Mouse (Mus musculus): ENCODE data around the gene Kif2c.

The Kif2c gene

DNA sequence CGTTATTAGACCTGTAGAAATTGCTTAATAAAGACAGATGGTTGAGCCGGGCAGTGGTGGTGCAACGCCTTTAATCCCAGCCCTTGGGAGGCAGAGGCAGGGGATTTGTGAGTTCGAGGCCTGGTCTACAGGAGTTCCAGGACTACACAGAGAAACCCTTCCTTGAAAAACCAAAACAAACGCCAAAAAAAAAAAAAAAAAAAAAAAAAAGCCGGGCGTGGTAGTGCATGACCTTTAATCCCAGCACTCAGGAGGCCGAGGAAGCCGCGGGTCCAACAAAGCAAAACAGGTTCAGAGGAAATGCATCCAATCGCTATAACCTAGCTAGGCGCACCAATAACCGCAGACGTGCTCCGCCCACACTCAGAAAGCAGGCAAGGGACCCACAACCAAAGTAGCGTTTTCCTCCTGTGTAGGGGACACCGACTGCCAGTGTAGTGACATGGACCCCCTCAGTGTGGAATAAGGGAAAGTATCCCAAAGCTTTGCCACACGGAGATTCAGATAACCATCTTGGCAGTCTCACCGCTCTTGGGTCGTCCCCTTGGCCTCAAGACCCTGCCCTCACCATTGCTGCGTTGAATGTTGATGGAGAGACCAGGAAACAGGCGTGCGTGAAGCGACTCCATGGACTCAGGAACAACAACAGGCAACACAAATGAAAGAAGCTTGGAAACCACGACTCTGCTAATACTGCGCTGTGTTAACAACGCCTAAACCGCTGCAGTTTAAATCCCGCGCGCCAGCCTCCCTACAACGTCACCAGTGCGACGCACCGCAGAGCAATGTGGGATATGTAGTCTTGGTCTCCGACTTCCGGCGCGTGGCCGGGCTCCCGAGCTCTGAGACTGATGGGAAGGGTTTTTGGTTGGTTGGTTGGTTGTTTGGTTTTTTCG lies at the start of gene Kif2c:
Kif2c (minus strand) TSS at position 777 of the 896 bp plus-strand sequence.
- DNase-seq (ENCODE audit: low spot score): peak; percentile 97

- no peak for DNase-seq (ENCODE audit: low spot score)
Measured at GRCm38 (mm10) chr4:117231208-117231607, 48.8 kb upstream of the Kif2c start.

GRCm38 (mm10) chr4:117230331-117230730 lies 47.9 kb upstream of the Kif2c start:
- DNase-seq (ENCODE audit: low spot score): peak; percentile 37

DNA sequence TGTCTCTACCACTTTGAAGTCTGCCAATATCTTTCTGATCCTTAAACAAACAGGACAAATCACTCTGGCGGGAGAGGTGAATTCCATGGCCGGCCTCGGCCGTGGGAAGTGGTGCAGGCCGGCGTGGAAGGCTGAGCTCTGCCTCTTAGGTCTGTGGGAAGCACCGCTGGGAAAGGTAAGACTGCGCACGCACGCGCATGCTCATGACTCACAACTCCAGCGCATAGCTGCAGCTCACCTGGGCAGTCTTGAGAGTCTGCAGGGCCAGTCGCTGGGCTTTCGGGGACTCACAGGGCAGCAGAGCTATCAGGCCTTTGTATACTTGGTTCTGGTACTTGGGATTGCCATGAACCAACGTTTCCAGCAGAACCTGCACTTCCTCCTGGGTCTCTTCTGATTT lies 47.2 kb upstream of the Kif2c start:
- no peak for DNase-seq (ENCODE audit: low spot score)

DNA sequence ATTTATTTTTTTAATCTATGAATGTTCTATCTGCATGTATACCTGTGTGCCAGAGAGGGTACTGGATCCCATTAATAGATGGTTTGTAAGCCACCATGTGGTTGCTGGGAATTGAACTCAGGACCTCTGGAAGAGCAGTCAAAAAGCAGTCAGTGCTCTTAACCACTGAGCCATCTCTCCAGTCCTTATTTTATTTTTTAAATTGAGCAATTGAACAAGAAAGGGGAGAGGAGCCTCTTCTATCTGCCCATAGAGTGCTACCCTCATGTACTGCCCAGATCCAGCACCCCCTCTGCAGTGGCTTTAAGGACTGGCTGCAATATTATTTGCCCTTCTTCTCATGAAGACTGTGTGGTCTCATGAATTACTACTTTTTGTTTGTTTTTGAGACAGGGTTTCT lies 42.8 kb upstream of the Kif2c start:
- no peak for DNase-seq (ENCODE audit: low spot score)

DNA sequence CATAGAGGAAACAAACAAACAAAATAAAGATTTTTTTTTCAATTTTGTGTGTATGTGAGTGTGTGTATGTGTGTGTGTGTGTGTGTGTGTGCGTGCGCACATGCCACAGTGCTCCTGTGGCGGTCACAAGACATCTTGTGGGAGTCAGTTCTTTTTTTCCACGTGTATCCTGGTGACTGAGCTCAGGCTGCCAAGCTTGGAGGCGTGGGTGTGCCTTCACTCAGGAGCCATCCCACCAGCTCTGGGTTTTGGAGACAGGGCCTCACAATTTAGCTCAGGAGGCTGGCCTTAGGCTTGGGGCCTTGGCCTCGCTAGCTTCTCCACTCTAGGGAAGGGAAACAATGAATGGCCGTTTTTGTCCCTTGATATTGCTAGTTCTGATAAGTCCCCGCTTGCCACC lies 41.7 kb upstream of the Kif2c start:
- no peak for DNase-seq (ENCODE audit: low spot score)

DNA sequence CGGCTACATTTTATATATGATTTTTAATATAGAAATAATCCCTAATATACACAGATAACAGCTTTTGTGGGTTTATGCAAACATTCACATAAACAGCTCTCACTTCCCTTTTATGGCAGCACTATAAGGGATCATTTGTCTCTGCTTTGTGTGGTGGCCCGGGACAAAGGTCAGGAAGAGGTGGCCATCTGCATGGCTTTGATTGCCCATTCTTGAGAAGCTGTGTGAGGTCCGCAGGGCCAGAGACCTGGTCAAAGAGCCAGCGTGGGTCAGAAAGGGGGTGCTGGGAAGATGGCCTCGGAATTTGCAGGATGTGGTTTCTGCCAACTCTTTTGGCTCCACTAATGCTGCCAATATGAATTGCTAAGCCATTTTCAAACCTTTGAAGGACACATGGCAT lies 40.6 kb upstream of the Kif2c start:
- DNase-seq (ENCODE audit: low spot score): peak; percentile 52

- DNase-seq (ENCODE audit: low spot score): no peak
Measured at GRCm38 (mm10) chr4:117221836-117222235, 39.4 kb upstream of the Kif2c start.

GRCm38 (mm10) chr4:117220741-117221515 lies 38.5 kb upstream of the Kif2c start:
- no peak for DNase-seq (ENCODE audit: low spot score)

- peak; percentile 83 for DNase-seq (ENCODE audit: low spot score)
Measured at GRCm38 (mm10) chr4:117218517-117219219, 36.2 kb upstream of the Kif2c start.

DNA sequence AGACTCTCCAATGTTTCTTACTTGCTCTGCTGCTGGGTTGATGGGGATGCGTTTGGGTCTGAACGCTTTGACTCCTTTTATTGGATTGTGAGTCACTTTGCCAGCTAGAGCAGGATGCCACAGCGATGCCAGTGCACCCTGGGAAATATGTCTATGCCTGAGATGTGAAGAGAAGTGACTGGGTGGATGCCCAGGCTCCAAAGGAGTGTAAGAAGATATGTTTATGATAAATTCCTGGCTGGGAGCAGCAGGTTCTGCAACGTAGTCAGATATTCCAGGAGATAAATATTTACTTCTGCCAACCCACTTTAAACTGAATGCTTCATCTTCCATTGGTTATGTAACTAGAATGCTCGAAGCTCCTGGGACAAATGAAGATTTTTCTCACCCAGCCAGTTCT lies 34.6 kb upstream of the Kif2c start:
- no peak for DNase-seq (ENCODE audit: low spot score)

DNA sequence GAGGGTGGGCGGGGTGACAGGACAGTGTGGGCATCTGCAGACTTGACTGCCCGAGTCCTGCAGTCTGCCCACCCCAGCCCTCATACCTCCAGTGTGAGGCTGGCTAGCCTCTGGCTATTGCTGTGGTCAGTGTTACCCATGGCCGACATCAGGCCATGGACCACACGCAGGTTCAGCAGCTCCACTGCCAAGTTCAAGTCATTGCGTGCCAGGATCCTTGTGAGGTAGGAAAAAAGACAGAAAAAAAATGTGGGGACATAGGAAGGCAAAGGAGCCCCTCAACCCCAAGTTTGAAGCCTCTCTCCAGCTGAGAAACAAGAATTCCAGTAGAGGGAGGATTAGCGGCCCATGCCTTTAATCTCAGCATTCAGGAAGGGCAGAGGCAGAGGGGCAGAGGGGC lies 31.8 kb upstream of the Kif2c start:
- DNase-seq (ENCODE audit: low spot score): no peak

GRCm38 (mm10) chr4:117210147-117211074 lies 28.0 kb upstream of the Kif2c start:
- peak; percentile 94 for DNase-seq (ENCODE audit: low spot score)

GRCm38 (mm10) chr4:117209592-117209991 lies 27.2 kb upstream of the Kif2c start:
- DNase-seq (ENCODE audit: low spot score): no peak

- no peak for DNase-seq (ENCODE audit: low spot score)
Measured at GRCm38 (mm10) chr4:117202992-117203354, 20.5 kb upstream of the Kif2c start.

DNA sequence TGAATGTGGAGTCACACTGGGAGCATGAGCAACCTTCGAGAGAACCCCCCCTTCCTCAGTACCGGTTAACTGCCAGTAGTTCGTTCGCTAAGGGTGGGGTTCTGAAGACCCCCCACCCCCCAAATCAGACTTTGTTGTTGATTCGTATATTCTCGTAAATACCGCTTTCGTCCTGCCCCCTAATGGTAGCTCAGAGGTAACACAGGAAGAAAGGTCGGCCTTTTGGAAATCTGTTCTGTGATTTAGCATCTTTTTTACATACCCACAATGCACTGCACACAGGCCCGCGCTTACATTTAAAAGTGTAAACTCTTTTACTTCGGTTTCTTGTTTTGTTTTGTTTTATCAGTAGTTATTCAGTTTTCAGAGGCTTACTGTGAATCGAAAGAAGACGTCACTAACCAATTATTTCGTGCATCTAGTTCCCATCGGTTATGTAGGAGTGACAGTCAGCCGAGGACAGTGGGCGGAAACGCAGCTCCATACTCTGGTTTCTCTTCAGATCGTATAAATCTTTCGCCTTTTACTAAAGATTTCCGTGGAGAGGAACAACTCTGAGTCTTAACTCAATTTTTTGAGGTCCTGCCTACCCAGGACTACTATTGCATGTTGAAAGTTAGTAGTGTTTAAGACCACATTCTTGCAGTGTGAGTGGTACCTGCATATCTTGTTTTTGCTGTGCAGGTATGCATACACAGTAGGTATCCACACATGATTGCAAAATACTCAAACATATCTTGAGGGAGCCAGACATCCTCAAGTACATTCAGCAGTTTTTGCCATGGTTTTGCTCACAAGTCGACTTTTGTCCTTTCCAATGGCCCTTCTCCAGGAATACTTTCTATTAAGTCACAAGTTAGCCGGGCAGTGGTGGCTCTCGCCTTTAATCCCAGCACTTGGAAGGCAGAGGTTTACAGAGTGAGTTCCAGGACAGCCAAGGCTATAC lies 19.9 kb upstream of the Kif2c start:
- peak; percentile 91 for DNase-seq (ENCODE audit: low spot score)

GRCm38 (mm10) chr4:117191804-117192203 lies 9.4 kb upstream of the Kif2c start:
- no peak for DNase-seq (ENCODE audit: low spot score)

DNA sequence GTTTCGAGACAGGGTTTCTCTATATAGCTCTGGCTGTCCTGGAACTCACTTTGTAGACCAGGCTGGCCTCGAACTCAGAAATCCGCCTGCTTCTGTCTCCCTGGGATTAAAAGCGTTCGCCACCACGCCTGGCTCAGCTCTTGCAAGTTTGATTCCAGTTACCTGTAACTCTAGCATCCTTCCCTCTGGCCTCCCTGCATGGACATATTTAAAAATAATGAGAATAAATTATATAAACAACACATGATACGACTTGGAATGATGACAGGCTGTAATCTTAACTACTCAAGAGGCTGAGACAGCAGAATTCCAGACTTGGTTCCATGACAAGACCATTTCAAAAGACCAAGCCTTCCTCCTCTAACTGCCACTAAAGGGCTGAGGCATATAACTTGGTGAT lies 8.2 kb upstream of the Kif2c start:
- DNase-seq (ENCODE audit: low spot score): no peak

GRCm38 (mm10) chr4:117189856-117190543 lies 7.6 kb upstream of the Kif2c start:
- peak; percentile 75 for DNase-seq (ENCODE audit: low spot score)

DNA sequence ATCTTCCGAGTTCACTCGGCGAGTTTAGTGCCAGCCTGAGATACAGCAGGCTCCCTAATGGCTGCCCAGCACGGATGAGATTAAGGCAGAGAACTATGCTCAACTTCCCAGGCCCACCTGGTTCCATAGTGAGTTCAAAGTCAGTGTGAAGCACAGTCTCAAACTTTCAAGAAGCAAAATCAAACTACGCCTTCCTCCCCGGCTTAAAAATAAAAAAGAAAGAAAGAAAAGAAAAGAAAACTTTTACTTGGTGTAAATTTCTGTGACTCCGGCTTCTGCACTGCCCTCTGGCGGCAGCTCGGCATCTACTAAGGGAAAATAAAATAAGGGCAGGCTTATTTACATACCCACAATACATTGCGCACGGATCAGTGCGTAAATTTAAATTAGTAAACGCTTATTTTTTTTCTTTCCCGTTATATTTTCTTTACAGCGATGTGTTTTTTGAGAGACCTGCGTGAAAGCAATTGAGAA lies 7.0 kb upstream of the Kif2c start:
- peak; percentile 88 for DNase-seq (ENCODE audit: low spot score)

Data from embryo, embryonic 10 days (tissue).